Mouse (Mus musculus): ENCODE data around the gene Gm3633. TPM values are rescaled to one million over a fixed set of nuclear protein-coding genes. Genes with fewer than 3 reads are reported as not detected.

Gm3633 gene
- not detected in 2 replicates for polyA plus RNA-seq (2021; fragmentation: Nextera tagmentation)
- long read RNA-seq, experiment 1 = 0 reads
- long read RNA-seq, experiment 2 = 0 reads

DNA sequence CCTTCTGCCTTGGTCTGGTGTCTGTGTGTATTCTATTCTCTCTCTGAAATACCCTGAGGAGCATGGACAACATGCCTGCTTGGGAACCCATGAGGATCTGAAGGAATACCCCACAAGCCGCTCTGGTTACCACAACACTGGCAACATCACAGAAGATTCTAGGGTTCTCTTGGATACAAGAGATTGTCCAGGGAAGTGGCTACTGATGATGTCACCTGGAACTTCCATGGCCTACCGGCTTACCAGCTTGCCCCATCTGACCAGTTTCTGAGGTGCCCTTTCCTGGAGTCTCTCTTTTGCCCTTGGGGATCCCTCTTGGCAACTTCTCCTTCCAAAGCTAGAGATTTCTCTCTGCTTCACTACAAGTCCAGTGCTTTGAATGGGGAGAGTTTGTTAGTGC is at the start of gene Gm3633:
Gene Gm3633, minus strand, starts transcription at position 101 of the 400 bp plus-strand sequence.

DNA sequence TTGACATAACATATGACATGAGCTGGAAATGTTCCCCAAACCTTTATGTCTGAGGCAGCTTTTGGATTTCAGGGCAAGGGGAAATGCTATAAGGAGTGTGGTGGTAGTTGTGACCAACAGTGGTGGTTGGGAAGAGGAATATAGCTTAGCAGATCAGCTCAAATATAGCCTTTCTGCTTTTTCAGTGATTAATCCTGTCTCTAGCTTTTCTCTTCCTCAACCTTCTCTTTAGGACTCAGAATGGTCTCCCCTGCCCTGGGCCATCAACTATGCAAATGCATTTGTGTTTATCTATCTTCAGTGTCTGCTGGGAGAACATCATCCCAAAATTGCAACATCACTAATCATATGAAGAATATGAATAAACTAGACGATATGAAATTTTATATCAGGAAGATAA is 13.9 kb upstream of the Gm3633 start, which contains the start of gene Gm10378:
Gene Gm10378, plus strand, starts transcription at position 301 of the 400 bp plus-strand sequence.

DNA sequence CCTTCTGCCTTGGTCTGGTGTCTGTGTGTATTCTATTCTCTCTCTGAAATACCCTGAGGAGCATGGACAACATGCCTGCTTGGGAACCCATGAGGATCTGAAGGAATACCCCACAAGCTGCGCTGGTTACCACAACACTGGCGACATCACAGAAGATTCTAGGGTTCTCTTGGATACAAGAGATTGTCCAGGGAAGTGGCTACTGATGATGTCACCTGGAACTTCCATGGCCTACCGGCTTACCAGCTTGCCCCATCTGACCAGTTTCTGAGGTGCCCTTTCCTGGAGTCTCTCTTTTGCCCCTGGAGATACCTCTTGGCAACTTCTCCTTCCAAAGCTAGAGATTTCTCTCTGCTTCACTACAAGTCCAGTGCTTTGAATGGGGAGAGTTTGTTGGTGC is 41.9 kb downstream of the Gm3633 start, which contains the start of gene Gm17124:
Gene Gm17124, minus strand, starts transcription at position 101 of the 400 bp plus-strand sequence.

Other genes with a start within 250 kb of the Gm3633 start
- gene Gm8005, start 202.2 kb downstream of the Gm3633 start, polyA plus RNA-seq (2021; fragmentation: Nextera tagmentation) = not detected in 2 replicates
- not detected in 2 replicates for gene Gm8011, start 178.0 kb downstream of the Gm3633 start, polyA plus RNA-seq (2021; fragmentation: Nextera tagmentation)
- gene Gm8020, start 139.6 kb downstream of the Gm3633 start, polyA plus RNA-seq (2021; fragmentation: Nextera tagmentation) = not detected in 2 replicates
- 0.14 TPM in 1 of 2 replicates, not detected in the other for gene Gm8024, start 117.6 kb downstream of the Gm3633 start, polyA plus RNA-seq (2021; fragmentation: Nextera tagmentation)
- not detected in 2 replicates for gene Gm17124, start 42.0 kb downstream of the Gm3633 start, polyA plus RNA-seq (2021; fragmentation: Nextera tagmentation)
- gene Gm10378, start 14.0 kb upstream of the Gm3633 start, polyA plus RNA-seq (2021; fragmentation: Nextera tagmentation) = 0.09 TPM in 1 of 2 replicates, not detected in the other
- not detected in 2 replicates for gene Gm3015, start 126.9 kb upstream of the Gm3633 start, polyA plus RNA-seq (2021; fragmentation: Nextera tagmentation)
- gene Gm10377, start 156.1 kb upstream of the Gm3633 start, polyA plus RNA-seq (2021; fragmentation: Nextera tagmentation) = not detected in 2 replicates
- not detected in 2 replicates for gene Gm21977, start 211.6 kb upstream of the Gm3633 start, polyA plus RNA-seq (2021; fragmentation: Nextera tagmentation)